Mouse (Mus musculus): ENCODE results near the gene Ttll11. TPM values are rescaled to one million over a fixed set of nuclear protein-coding genes. Genes with fewer than 3 reads are reported as not detected.
A peak's percentile ranks its signal among the peaks of the same experiment; 100 is the strongest.

Ttll11 gene
- total and polyA plus RNA-seq, 3 experiments, result 2.1 to 6.1 (median 4.0) TPM

- no peak for DNase-seq
Observed at GRCm38 (mm10) chr2:35767834-35768537, 211.7 kb downstream of the Ttll11 start.

GRCm38 (mm10) chr2:35764328-35764727 lies 215.4 kb downstream of the Ttll11 start:
- DNase-seq, result no peak

- no peak for DNase-seq
Observed at GRCm38 (mm10) chr2:35763818-35764217, 215.9 kb downstream of the Ttll11 start.

- DNase-seq, result no peak
Observed at GRCm38 (mm10) chr2:35761458-35761857, 218.3 kb downstream of the Ttll11 start.

GRCm38 (mm10) chr2:35760867-35761266 lies 218.8 kb downstream of the Ttll11 start:
- no peak for DNase-seq

GRCm38 (mm10) chr2:35760352-35760751 lies 219.4 kb downstream of the Ttll11 start:
- no peak for DNase-seq

- no peak for DNase-seq
Observed at GRCm38 (mm10) chr2:35756467-35756866, 223.2 kb downstream of the Ttll11 start.

- no peak for DNase-seq
Observed at GRCm38 (mm10) chr2:35751781-35752505, 227.8 kb downstream of the Ttll11 start.

- no peak for DNase-seq
Observed at GRCm38 (mm10) chr2:35750533-35751141, 229.1 kb downstream of the Ttll11 start.

GRCm38 (mm10) chr2:35747371-35748035 lies 232.2 kb downstream of the Ttll11 start:
- no peak for DNase-seq

GRCm38 (mm10) chr2:35746638-35747037 lies 233.1 kb downstream of the Ttll11 start:
- DNase-seq, result no peak

GRCm38 (mm10) chr2:35745876-35746275 lies 233.8 kb downstream of the Ttll11 start:
- no peak for DNase-seq

GRCm38 (mm10) chr2:35739669-35740254 lies 240.0 kb downstream of the Ttll11 start:
- no peak for DNase-seq

- no peak for DNase-seq
Observed at GRCm38 (mm10) chr2:35737467-35738027, 242.2 kb downstream of the Ttll11 start.

- DNase-seq, result no peak
Observed at GRCm38 (mm10) chr2:35736061-35736460, 243.7 kb downstream of the Ttll11 start.

GRCm38 (mm10) chr2:35735001-35735400 lies 244.7 kb downstream of the Ttll11 start:
- DNase-seq, result no peak

GRCm38 (mm10) chr2:35731671-35732449 lies 247.9 kb downstream of the Ttll11 start:
- DNase-seq, result peak; percentile 14

GRCm38 (mm10) chr2:35729077-35730065 lies 250.3 kb downstream of the Ttll11 start:
- peak; percentile 70 for DNase-seq

- DNase-seq, result peak; percentile 17
Observed at GRCm38 (mm10) chr2:35728633-35729032, 251.1 kb downstream of the Ttll11 start.

GRCm38 (mm10) chr2:35723691-35724090 lies 256.0 kb downstream of the Ttll11 start:
- DNase-seq, result no peak

All from adrenal gland, adult 2 months (tissue).